Mouse (Mus musculus) 416B (cell line): Measurements from ENCODE around the gene Cic.
"Not testable (repeated sequence)": the region's sequence is repeated elsewhere in the genome, so short reads cannot be mapped to it uniquely, and the experiment has no call there.

Source experiments
- DNase-seq: peaks from one replicate; pipeline ENCODE4 v3.0.0; 2011; ENCODE audit warnings: low read depth

Cic gene

GRCm38 (mm10) chr7:25244562-25245369 lies 22.7 kb upstream of the Cic start:
- no peak for DNase-seq

GRCm38 (mm10) chr7:25246079-25246758 lies 21.3 kb upstream of the Cic start:
- DNase-seq = no peak

GRCm38 (mm10) chr7:25246759-25247137 lies 20.8 kb upstream of the Cic start:
- DNase-seq = peak; percentile 19

- DNase-seq = no peak
Observed at GRCm38 (mm10) chr7:25247498-25247897, 20.0 kb upstream of the Cic start.

GRCm38 (mm10) chr7:25248018-25248647 lies 19.4 kb upstream of the Cic start:
- DNase-seq = peak; percentile 68

GRCm38 (mm10) chr7:25248846-25249313 lies 18.6 kb upstream of the Cic start:
- peak; percentile 63 for DNase-seq

- DNase-seq = peak; percentile 77
Observed at GRCm38 (mm10) chr7:25249314-25250140, 18.0 kb upstream of the Cic start.

- peak; percentile 88 for DNase-seq
Observed at GRCm38 (mm10) chr7:25250141-25250972, 17.1 kb upstream of the Cic start, which contains the start of gene Erf. Erf (minus strand) TSS chr7:25250761.

- DNase-seq = peak; percentile 35
Observed at GRCm38 (mm10) chr7:25251071-25251791, 16.3 kb upstream of the Cic start.

- DNase-seq = no peak
Observed at GRCm38 (mm10) chr7:25251822-25252221, 15.7 kb upstream of the Cic start.

- no peak for DNase-seq
Observed at GRCm38 (mm10) chr7:25261896-25262295, 5.6 kb upstream of the Cic start.

- DNase-seq = no peak
Observed at GRCm38 (mm10) chr7:25263968-25264870, 3.3 kb upstream of the Cic start.

GRCm38 (mm10) chr7:25265743-25266142 lies 1.8 kb upstream of the Cic start:
- DNase-seq = not testable (repeated sequence)

- DNase-seq = no peak
Observed at GRCm38 (mm10) chr7:25266180-25266962, 1.1 kb upstream of the Cic start.

- DNase-seq = peak; percentile 100
Observed at GRCm38 (mm10) chr7:25267751-25268463, 403 bp downstream of the Cic start.

- DNase-seq = no peak
Observed at GRCm38 (mm10) chr7:25268588-25268987, 1.1 kb downstream of the Cic start.

- peak; percentile 32 for DNase-seq
Observed at GRCm38 (mm10) chr7:25269029-25269428, 1.5 kb downstream of the Cic start.
